Mouse (Mus musculus): ENCODE data around the gene Plcz1. TPM values are rescaled to one million over a fixed set of nuclear protein-coding genes. Genes with fewer than 3 reads are reported as not detected.

Plcz1 gene
- total and polyA plus RNA-seq, 3 experiments: not detected

GRCm38 (mm10) chr6:139957531-139958241, 83.6 kb downstream of the Plcz1 start:
- Histone ChIP-seq H3K4me1 (ENCODE audit: control insufficient read depth in 1 of 2, insufficient read depth in 2 of 2, low read length in 2 of 2) (no peaks in the 10 kb centered on the region), H3K4me3 (ENCODE audit: control insufficient read depth in 1 of 2, insufficient read depth in 1 of 2, low read depth in 2 of 2, low read length in 2 of 2) (no peak overlapping the region), H3K36me3 (ENCODE audit: control insufficient read depth in 1 of 2, insufficient read depth in 2 of 2, low read length in 2 of 2) (no peaks in the 10 kb centered on the region), H3K27ac (ENCODE audit: control insufficient read depth, low read depth, low read length) (no peak overlapping the region), H3K79me2 (ENCODE audit: control insufficient read depth, insufficient read depth, low read length, poor library complexity) (no peaks in the 10 kb centered on the region), H3K9me3 (replicated peaks; ENCODE audit: insufficient read depth, low read length) (no peaks in the 10 kb centered on the region), H3K27me3 (ENCODE audit: control insufficient read depth in 1 of 2, insufficient read depth in 2 of 2, low read length in 2 of 2) (no peaks in the 10 kb centered on the region), H3K9ac (ENCODE audit: control insufficient read depth, low read depth, low read length, poor library complexity, severe bottlenecking) (no peak overlapping the region)
- no peak for DNase-seq (ENCODE audit: low read depth, low spot score)
- TF ChIP-seq ETS1 (IDR thresholded peaks at IDR 0.05; ENCODE audit: low read depth, low read length): no peak
- TF ChIP-seq GABPA (IDR thresholded peaks at IDR 0.05; ENCODE audit: low read depth, low read length): no peak
- no peak for TF ChIP-seq CHD2 (IDR thresholded peaks at IDR 0.05; ENCODE audit: low read length)
- TF ChIP-seq NELFE (IDR thresholded peaks at IDR 0.05; ENCODE audit: low read depth, low read length): no peak
- TF ChIP-seq MAZ (IDR thresholded peaks at IDR 0.05; ENCODE audit: low read depth, low read length): no peak
- TF ChIP-seq NRF1 (IDR thresholded peaks at IDR 0.05; ENCODE audit: insufficient read depth, low read depth, low read length, poor library complexity, severe bottlenecking): no peak
- no peak for TF ChIP-seq TAL1 (IDR thresholded peaks at IDR 0.05; ENCODE audit: low read length)
- no peak for TF ChIP-seq MAX (IDR thresholded peaks at IDR 0.05; ENCODE audit: low read length)
- no peak for TF ChIP-seq BHLHE40 (IDR thresholded peaks at IDR 0.05; ENCODE audit: borderline replicate concordance, low read depth, low read length)
- TF ChIP-seq POLR2AphosphoS2 (IDR thresholded peaks at IDR 0.05; ENCODE audit: low read length): no peak
- TF ChIP-seq JUND (IDR thresholded peaks at IDR 0.05; ENCODE audit: low read depth, low read length): no peak
- no peak for TF ChIP-seq USF1 (IDR thresholded peaks at IDR 0.05; ENCODE audit: low read depth, low read length)
- no peak for TF ChIP-seq MYB (IDR thresholded peaks at IDR 0.05; ENCODE audit: low read depth, low read length)
- TF ChIP-seq MYC (IDR thresholded peaks at IDR 0.05; ENCODE audit: low read depth, low read length): no peak

DNA sequence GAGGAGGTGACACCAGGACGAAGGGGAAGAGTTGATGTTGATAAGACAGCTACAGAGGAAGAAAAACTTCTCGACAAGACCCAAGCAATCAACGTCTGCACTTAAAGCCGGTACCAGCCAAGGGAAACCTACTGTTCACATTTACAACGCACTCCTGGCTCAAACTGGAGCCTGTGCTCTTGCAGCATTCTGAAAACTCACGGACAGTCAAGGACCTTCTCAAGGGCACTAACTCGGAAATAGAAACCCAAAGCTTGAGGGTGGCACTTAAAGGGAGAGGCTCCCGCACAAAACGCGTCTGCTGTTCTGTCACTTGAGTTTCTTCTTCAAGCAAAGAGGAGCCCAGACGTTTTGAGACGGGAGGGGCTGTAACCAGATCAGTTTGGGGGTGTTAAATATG, 87.7 kb downstream of the Plcz1 start:
- no peaks in the 10 kb centered on the region for H3K27me3 ChIP-seq (ENCODE audit: control insufficient read depth in 1 of 2, insufficient read depth in 2 of 2, low read length in 2 of 2)
- TF ChIP-seq KAT2A (conservative IDR thresholded peaks at IDR 0.05; ENCODE audit: low read depth, low read length) (no peak), GATA1 (IDR thresholded peaks at IDR 0.05; ENCODE audit: low read depth, low read length) (no peak), SMC3 (IDR thresholded peaks at IDR 0.05; ENCODE audit: low read depth, low read length) (no peak), RAD21 (IDR thresholded peaks at IDR 0.05; ENCODE audit: low read depth, low read length) (no peak), MXI1 (IDR thresholded peaks at IDR 0.05; ENCODE audit: low read depth, low read length) (no peak), POLR2AphosphoS2 (IDR thresholded peaks at IDR 0.05; ENCODE audit: low read length) (no peak), ZKSCAN1 (IDR thresholded peaks at IDR 0.05; ENCODE audit: low read depth, low read length) (no peak), ETS1 (IDR thresholded peaks at IDR 0.05; ENCODE audit: low read depth, low read length) (no peak), ZC3H11A (IDR thresholded peaks at IDR 0.05; ENCODE audit: low read depth, low read length) (no peak), E2F4 (IDR thresholded peaks at IDR 0.05; ENCODE audit: borderline replicate concordance, low read depth, low read length) (no peak), MYB (IDR thresholded peaks at IDR 0.05; ENCODE audit: low read depth, low read length) (no peak), CHD2 (IDR thresholded peaks at IDR 0.05; ENCODE audit: low read length) (no peak), MAZ (IDR thresholded peaks at IDR 0.05; ENCODE audit: low read depth, low read length) (no peak), MEF2A (IDR thresholded peaks at IDR 0.05; ENCODE audit: extremely low read depth, insufficient replicate concordance, low read depth, low read length, poor library complexity, severe bottlenecking) (no peak)
- no peaks in the 10 kb centered on the region for H3K9me3 ChIP-seq (replicated peaks; ENCODE audit: insufficient read depth, low read length)
- H3K79me2 ChIP-seq (ENCODE audit: control insufficient read depth, insufficient read depth, low read length, poor library complexity): no peaks in the 10 kb centered on the region
- no peaks in the 10 kb centered on the region for H3K36me3 ChIP-seq (ENCODE audit: control insufficient read depth in 1 of 2, insufficient read depth in 2 of 2, low read length in 2 of 2)
- no peak overlapping the region for H3K4me3 ChIP-seq (ENCODE audit: control insufficient read depth in 1 of 2, insufficient read depth in 1 of 2, low read depth in 2 of 2, low read length in 2 of 2)
- no peak overlapping the region for H3K27ac ChIP-seq (ENCODE audit: control insufficient read depth, low read depth, low read length)
- H3K4me1 ChIP-seq (ENCODE audit: control insufficient read depth in 1 of 2, insufficient read depth in 2 of 2, low read length in 2 of 2): no peaks in the 10 kb centered on the region
- H3K9ac ChIP-seq (ENCODE audit: control insufficient read depth, low read depth, low read length, poor library complexity, severe bottlenecking): no peak overlapping the region
- DNase-seq (ENCODE audit: low read depth, low spot score): no peak
